Mouse (Mus musculus) adrenal gland (tissue): ENCODE measurements around the gene Fbxo2.
"Not testable (repeated sequence)": the region's sequence is repeated elsewhere in the genome, so short reads cannot be mapped to it uniquely, and the experiment has no call there.

ENCODE experiments used
- intact Hi-C: fragments of 180-260 bp; cut with DNase I; formaldehyde crosslinking; loops from one replicate; pipeline ENCODE4 v1.15.1; 2025

Fbxo2 gene

DNA sequence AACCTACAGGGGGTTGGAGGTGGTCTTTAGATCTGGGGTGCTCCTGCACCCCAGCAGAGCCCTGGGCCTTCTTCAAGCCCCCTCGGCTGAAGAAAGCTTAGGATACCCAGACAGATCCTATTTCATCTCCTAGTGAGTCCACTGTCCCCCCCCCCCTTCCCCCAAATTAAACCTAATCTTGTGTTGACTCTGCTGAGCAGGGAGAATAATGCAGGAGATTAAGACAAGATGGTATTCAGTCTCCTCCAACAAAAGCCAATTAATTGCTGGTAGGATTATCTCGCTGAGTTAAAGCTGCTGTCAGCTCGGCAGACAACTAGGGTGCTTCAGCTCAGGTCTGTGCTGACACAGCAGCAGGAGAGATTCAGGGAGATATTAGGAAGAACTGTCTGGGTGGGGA is 10.8 kb downstream of the Fbxo2 start:
- intact Hi-C loops, result loop anchor here (2.0 to 5.0 kb wide), 2 partner anchors 166 to 264 kb away; no protein-coding TSS in a partner anchor

DNA sequence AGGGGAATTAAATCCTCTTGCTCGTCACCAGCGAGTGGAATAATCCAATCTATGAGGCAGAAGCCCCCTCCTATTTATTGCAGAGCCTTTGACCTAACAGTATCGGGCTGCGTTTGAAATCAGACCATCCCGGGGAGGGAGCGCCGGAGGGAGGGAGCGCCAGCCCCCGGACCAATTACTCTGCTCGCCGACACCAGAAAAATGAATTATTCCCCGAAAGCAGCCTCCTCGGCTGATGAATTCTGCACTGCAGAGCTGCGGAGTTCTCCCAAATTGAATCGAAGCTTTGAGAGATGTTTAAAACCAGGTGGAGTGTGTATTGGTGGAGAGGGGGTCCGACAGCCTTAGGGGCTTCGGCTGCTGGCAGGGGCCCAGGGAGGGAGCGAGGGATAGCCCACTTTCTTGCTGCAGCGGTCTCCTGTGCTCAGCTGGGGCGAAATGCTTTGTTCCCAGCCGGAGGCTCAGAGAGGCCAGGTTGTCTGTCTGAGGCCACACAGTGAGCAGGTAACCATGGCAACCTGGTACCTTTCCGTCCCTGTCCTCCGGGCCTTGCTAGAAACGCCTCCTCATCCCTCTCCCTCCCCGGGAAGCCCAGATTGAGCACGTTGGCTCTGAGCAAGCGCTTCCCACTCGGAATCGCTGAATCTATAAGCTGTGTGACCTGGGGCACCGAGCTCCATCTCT is 13.5 kb downstream of the Fbxo2 start:
- intact Hi-C loops, result loop anchor here (5.0 kb wide), 1 partner anchor 163 kb away; no protein-coding TSS in a partner anchor

DNA sequence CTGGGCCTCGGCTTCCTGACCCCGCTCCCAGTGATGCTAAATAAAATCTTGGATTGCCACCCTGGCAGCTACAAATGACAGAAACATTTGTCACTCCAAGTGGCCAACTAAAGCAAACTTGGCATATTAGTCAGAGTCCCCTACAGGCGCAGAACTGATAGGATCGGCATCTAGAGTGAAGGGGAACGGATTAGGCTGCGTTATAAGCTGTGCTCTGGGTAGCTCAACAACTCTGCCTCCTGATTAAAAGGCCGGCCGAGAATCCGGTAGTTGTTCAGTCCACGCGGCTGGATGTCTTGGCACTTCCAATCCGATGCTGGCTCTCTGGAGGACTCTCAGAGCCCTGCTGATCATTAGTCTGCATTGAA is 14.1 kb downstream of the Fbxo2 start:
- intact Hi-C loops, result loop anchor here (5.0 kb wide), 1 partner anchor 163 kb away; no protein-coding TSS in a partner anchor

DNA sequence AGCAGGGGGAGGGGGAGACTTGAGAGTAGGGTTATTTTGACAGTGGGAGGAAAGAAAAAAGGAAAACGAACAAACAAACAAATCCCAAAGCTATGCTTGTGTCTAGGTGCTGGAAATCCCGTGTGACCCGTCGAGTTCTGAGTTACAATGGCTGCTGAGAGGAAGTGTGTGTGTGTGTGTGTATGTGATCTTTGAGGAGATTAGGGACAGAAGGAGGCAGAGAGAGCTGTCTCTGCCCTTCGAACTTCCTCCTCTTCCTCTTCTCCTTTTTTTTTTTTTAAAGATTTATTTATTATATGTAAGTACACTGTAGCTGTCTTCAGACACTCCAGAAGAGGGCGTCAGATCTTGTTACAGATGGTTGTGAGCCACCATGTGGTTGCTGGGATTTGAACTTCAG is 16.2 kb downstream of the Fbxo2 start:
- intact Hi-C loops, result loop anchor here (5.0 kb wide), 1 partner anchor 111 kb away; the partner anchor contains the start of gene Disp3

DNA sequence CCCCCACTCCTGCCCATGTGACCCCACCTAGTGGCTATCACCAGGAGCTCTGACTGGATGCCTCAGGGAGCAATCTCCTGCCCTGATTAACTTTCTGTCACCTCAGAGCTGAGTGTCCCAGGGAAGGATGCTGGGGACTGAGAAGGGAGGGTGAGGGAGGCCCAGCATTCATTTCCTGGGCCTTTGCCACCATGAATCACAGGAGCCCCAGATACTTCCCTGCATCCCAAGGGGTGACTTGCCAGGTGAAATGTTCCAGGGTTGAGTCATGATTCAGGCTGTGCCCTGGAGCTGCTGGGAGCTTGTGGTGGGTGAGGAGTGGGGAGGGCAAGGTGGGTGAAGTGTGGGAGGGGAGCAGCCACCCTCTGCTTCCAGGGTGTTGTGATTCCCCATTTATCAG is 17.3 kb downstream of the Fbxo2 start:
- intact Hi-C loops, result loop anchor here (5.0 kb wide), 1 partner anchor 110 kb away; the partner anchor contains the start of gene Disp3

DNA sequence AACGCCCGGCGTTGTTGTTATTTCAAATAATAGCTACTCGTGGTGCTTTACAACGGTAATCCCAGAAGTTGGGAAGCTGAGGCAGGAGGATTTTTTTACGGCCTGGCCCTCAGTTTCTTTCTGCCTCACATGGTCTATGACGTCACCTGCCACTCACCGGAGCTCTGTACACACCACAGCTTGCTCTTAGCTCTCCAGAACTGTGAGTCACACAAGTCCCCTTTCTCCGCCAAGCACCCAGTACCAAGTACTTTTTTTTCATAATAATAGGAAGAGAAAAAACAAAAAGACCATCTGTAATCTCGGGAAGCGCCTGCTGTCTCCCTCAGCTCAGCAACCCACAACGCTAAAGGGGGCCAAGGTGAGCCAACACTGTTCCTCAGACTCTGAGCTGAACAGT is 21.1 kb downstream of the Fbxo2 start:
- intact Hi-C loops, result no loop called here

DNA sequence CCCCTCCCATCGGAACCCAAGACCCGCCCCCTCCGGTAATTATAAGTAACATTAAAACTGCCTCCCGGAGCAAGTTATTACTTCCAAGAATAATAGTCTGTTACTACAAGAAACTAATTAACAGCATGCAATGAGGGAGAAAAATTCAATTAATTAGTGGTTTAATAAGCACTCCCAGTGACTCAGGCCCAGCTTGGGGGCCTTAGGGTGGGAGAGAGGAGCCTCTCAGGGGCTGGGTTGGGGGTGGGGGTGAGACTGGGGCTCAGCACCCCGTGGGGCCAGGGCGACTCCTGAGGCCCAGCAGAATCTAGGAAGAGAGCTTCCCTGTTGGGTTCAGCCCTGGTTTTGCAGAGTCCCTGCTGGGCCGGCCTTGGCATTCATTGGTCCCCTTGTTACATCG is 21.9 kb downstream of the Fbxo2 start:
- intact Hi-C loops, result no loop called here

DNA sequence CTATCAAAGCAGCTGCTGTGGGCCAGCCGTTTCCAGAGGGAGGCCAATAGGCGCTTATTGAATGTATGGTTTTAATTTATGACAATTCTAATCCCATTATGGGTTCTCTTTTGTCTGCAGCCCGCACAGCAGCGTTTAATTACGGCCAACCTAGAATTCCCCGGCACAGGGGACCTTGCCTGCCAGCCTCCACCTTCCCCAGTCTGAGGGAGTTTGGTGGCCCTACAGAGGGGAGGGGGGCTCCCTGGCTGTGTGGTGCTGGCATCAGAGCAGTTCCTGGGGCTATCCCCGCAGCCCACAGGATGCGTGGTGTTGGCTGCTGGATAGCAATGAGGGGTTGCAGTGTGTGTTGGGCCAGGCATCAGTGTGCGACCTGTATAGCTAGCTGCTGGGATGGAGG is 24.1 kb downstream of the Fbxo2 start:
- intact Hi-C loops, result no loop called here

DNA sequence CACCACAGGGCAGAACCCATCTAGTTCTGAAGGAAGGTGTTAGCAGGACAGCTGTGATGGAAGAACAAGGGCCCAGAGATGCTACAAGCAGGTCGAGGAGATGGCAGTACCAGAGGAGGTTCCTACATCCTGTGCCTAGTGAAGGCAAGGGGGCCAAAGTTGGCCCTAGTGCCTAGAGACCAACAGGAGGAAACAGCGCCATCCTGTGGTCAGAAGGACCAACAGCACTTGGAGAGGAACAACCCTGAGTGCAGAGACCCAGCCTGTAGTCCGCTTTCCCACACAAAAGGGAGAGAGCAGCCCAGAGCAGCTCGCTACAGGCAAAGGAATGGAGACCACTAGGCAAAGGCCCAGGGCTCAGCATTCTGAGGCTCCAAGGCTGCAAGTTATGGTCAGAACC is 25.4 kb downstream of the Fbxo2 start:
- intact Hi-C loops, result no loop called here

DNA sequence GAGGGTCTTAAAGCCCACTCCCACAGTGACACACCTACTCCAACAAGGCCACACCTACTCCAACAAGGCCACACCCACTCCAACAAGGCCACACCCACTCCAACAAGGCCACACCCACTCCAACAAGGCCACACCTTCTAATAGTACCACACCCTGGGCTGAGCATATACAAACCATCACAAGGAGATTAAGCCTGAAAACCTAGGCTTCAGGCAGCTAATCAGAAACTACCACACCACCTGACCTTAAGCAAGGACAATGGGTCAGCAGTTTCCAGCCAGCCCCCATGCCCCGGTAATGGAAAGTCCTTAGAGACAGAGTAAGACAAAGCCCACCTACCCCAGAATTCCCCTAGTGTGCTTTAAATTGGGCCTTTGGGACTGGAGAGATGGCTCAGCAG is 28.3 kb downstream of the Fbxo2 start:
- intact Hi-C loops, result not testable (repeated sequence)

DNA sequence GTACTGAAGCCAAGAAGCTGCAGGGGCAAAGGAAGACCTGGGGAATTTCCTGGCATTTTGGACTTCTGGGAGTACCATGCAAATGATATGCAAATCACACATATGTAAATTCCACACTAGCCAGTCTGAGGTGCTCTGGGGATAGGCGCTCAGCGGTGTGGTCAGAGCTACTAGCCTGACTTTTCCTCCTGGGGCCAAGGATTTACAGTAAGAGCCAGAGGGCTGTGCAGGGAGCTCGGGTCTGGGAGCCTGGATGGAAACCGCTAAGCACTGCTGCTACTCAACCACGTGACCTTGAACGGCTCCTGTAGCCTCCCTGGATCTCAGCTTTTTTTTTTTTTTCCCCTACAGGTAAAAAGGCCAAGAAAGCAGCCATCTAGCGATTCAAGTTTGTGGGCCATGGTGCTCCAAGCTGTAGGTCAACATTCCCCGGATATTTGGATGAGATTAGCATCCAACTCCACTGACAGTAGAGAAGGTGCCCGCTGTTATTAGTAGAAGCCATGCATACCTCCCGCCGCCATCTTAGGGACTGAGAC is 32.4 kb downstream of the Fbxo2 start:
- intact Hi-C loops, result loop anchor here (10.0 kb wide), 1 partner anchor 212 kb away; no protein-coding TSS in a partner anchor

DNA sequence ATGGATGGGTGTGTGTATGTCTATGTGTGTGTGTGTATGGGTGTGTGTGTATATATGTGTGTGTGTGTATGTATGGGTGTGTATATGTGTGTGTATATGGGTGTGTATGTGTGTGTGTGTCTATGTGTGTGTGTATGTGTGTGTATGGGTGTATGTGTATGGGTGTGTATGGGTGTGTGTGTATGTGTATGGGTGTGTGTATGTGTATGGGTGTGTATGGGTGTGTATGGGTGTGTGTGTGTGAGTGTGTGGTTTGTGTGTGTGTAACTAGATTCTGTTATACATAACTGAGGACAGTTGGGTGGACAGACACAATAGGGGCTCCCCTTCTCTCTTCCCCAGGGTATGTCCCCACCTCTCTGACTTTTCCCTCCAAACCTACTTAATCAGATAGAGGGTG is 34.0 kb downstream of the Fbxo2 start:
- intact Hi-C loops, result loop anchor here (10.0 kb wide), 1 partner anchor 210 kb away; no protein-coding TSS in a partner anchor

DNA sequence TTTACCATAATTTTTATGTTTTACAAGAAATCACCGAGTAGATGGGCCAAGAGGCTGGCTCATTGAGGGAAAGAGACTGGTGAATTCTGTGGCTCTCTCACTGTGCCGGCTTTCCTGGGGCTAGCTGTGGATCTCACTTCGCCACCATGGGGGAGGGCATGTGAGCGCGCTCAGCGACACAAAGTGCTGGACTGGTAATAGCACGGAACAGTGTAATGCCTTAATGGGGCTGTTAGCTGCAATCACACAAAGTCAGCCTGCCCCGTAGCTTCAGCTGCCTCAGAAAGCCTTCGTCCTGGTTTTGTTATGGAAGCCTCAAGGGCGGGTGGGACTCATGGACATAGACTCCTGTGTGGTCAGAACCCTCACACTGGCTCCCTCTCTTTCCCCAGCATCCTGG is 38.3 kb downstream of the Fbxo2 start:
- intact Hi-C loops, result loop anchor here (10.0 kb wide), 1 partner anchor 206 kb away; no protein-coding TSS in a partner anchor

DNA sequence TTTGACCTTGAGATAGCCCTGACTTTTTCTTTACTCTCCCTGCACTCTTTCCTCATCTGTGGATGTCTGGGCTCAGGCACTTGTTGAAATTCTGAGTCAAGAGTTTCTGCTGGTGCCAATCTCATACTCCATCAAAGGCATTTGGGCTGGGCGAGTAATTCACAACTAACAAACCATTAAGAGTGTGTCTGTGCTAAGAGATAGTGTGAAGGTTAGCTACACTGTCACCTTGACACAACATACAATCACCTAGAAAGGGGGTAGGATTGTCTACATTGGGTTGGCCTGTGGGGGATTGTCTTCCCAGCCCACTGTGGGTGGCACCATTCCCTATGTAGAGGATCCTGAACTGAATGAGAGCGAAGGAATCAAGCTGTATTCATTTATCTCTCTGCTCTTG is 43.1 kb downstream of the Fbxo2 start:
- intact Hi-C loops, result no loop called here

DNA sequence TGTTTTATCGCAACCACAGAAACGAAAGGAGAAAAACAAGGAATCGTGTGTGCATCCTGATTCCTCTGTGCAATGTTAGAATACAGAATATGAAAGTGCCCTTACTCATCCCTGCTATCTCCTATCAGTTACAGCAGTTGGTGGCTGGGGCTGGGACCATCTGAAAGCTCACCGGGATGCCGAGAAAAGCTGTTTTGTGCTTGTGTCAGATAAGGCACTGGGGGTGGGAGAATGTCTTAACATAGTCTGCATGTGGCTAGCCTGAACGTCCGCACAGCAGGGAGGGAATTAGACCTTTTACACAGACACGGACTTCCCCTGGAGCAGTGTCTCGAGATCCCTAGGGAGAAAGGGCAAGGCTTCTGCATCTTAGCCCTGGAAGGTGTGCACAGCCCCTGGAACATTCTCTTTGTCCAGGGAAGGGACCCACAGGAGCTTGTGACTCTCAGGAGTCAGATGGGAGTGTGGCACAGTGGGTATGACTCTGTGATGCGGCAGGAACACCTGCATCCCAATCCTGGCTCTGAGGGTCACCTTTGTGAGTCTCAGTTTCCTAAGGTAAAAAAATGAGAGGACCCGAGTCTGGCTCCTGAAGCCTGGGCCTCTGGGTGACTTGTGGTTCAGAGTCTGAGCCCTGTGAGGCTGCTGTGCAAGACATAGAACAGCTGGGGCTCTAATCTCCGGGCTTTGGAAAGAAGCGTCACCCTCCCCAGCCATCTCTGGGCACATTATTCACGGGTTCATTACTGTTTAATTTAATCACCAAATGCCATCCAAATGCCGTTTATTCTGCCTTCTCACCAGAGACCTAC is 43.8 kb downstream of the Fbxo2 start:
- intact Hi-C loops, result no loop called here

DNA sequence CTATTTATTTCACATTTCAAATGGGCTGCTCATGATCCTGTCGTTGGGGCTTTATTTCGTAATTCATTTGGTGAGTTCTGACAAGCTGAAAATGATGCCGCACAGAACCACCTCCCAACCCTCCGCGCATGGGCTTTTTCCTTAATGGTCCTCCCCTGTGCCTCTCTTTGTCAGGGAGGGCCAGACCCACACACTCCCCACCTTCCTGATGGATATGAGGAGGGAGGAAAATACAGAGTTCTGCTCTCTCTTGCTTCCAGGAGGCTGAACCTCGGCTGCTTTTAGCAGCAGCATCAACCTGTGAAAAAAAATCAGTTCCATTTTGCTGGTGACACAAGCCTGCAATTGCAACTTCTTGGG is 44.4 kb downstream of the Fbxo2 start:
- intact Hi-C loops, result no loop called here

DNA sequence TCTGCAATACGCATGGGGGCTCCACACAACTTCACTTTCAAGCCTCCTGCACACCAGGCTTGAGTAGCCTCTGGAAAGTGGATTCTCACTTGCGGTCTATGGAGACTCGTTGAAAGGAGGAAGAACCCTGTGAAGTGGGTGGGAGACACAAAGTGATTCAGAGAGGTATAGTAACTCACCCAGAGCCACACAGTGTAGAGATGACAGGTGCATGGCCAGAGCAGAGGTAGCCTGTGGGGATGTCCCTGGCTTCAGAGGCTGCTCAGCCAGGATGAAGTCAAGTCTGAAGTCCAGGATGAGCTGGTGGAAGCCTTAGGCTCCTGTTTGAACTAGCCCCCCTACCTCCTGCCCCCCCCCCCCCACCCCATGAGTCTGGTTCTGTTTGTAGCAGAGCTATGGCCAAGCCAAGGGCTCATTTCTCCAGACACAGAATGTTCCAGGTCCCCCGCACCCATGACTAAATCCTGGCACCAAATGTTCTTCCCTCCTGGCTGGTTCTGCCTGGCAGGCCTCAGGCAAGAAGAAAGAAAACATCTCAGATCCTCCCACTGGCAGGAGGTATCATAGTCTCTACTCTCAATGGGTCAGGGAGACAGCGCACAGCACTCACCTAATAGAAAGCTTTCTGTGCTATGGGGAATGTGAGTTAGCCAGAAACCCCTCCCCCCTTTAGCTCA is 54.2 kb downstream of the Fbxo2 start:
- intact Hi-C loops, result no loop called here

DNA sequence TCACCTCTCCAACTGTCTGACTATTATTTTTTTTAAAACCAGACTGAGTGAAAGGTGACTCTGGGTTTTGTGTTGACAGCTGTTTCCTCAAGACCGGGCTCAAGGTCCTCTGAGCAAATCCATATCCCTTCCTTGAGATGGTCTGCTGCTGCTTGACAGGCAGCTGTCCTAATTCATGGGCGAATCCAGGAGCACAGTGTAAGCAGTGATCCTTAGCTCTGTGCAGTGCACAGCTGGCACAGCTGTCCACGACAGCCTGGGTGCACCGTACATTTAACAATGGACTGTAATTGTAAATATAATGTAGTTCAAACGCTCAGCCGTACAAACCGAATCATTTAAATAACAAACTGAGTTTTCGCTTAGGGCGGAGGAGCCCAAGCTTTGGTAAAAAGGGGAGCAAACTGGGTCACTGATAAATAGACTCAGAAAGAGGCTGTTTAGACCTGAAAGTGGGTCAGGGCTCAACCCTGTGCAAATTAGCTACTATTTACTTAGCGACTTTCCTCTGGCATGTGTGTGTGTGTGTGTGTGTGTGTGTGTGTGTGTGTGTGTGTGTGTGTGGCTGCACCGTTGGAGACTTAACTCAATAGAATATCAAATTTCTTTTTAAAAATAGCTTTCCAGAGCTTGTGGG is 55.0 kb downstream of the Fbxo2 start:
- intact Hi-C loops, result no loop called here
